Mouse (Mus musculus) spleen, adult 2 months (tissue): Measurements from ENCODE around the gene Plch1. TPM values are rescaled to one million over a fixed set of nuclear protein-coding genes. Genes with fewer than 3 reads are reported as not detected.

ENCODE experiments used
- DNase-seq, 2 experiments: peaks; one replicate each; pipeline versions ENCODE4 v3.0.0 to v3.0.0-alpha.2; 2012 to 2021; ENCODE audit warnings: low spot score in 2 of 2, low read depth in 1 of 2
- H3K27ac ChIP-seq: fragments of 200-500 bp; 2 replicates; pipeline ENCODE4 v1.5.1; 2012; ENCODE audit warnings: low read length, inconsistent platforms; ENCODE audit not compliant: insufficient read depth
- H3K27me3 ChIP-seq: fragments of 200-500 bp; 2 replicates; pipeline ENCODE4 v1.6.1; 2012; ENCODE audit warnings: mild to moderate bottlenecking, moderate library complexity, low read length, inconsistent platforms; ENCODE audit not compliant: control insufficient read depth, insufficient read depth
- H3K36me3 ChIP-seq: fragments of 200-500 bp; 2 replicates; pipeline ENCODE4 v1.6.1; 2012; ENCODE audit warnings: mild to moderate bottlenecking, low read length, inconsistent platforms; ENCODE audit not compliant: control insufficient read depth, insufficient read depth
- H3K4me1 ChIP-seq: fragments of 200-500 bp; 2 replicates; pipeline ENCODE4 v1.6.1; 2011; ENCODE audit warnings: inconsistent platforms; ENCODE audit not compliant: control insufficient read depth, insufficient read depth, insufficient read length
- H3K4me3 ChIP-seq: fragments of 200-500 bp; 2 replicates; pipeline ENCODE4 v1.5.1; 2011; ENCODE audit warnings: mild to moderate bottlenecking, inconsistent platforms; ENCODE audit not compliant: insufficient read depth, insufficient read length; ENCODE audit errors: extremely low read depth
- CTCF ChIP-seq: fragments of 200-500 bp; IDR thresholded peaks from 2 replicates; pipeline ENCODE4 v1.5.1; 2011; ENCODE audit warnings: mild to moderate bottlenecking, inconsistent platforms; ENCODE audit not compliant: insufficient read depth, insufficient read length, insufficient replicate concordance; ENCODE audit errors: extremely low read depth
- POLR2A ChIP-seq: fragments of 200-500 bp; IDR thresholded peaks from 2 replicates; pipeline ENCODE4 v1.6.1; 2011; ENCODE audit warnings: low read depth, low read length, inconsistent platforms
- WGBS: fragments of 180-500 bp; shearing (Covaris S2); methylation state at CpG from one replicate; pipeline ENCODE4 v1.1.7; 2018; 5-methylcytosine and 5-hydroxymethylcytosine counted together
- polyA plus RNA-seq: library from polyadenylated mRNA; depleted of rRNA; stranded (reverse); fragments of >200 nt; gene quantifications from 2 replicates; pipeline ENCODE4 v1.2.3, GENCODE M21; 2012

Plch1 gene
- polyA plus RNA-seq, 1 experiment: 0.02 TPM

GRCm38 (mm10) chr3:63837750-63838149 is 61.5 kb downstream of the Plch1 start:
- Histone ChIP-seq H3K36me3 (no peaks in the 10 kb centered on the region), H3K4me1 (no peaks in the 10 kb centered on the region), H3K4me3 (no peak overlapping the region), H3K27me3 (no peaks in the 10 kb centered on the region), H3K27ac (no peak overlapping the region)
- no peak for DNase-seq
- TF ChIP-seq CTCF: no peak
- no peak for TF ChIP-seq POLR2A

GRCm38 (mm10) chr3:63836937-63837632 is 62.2 kb downstream of the Plch1 start:
- Histone ChIP-seq H3K27me3 (no peaks in the 10 kb centered on the region), H3K4me3 (no peak overlapping the region), H3K4me1 (no peaks in the 10 kb centered on the region), H3K27ac (no peak overlapping the region), H3K36me3 (no peaks in the 10 kb centered on the region)
- 95% methylated on average over 8 of the region's 8 CpGs for WGBS
- DNase-seq: no peak
- TF ChIP-seq POLR2A: no peak
- no peak for TF ChIP-seq CTCF

GRCm38 (mm10) chr3:63835816-63836215 is 63.5 kb downstream of the Plch1 start:
- Histone ChIP-seq H3K36me3 (no peaks in the 10 kb centered on the region), H3K4me1 (no peaks in the 10 kb centered on the region), H3K27ac (no peak overlapping the region), H3K4me3 (no peak overlapping the region), H3K27me3 (no peaks in the 10 kb centered on the region)
- TF ChIP-seq POLR2A (no peak), CTCF (no peak)
- DNase-seq: no peak

- 68% methylated on average over 1 of the region's 1 CpGs for WGBS
- DNase-seq: no peak
- Histone ChIP-seq H3K4me3 (no peak overlapping the region), H3K4me1 (no peaks in the 10 kb centered on the region), H3K27ac (no peak overlapping the region), H3K27me3 (no peaks in the 10 kb centered on the region), H3K36me3 (no peaks in the 10 kb centered on the region)
- TF ChIP-seq CTCF (no peak), POLR2A (no peak)
Observed at GRCm38 (mm10) chr3:63823874-63824400, 75.3 kb downstream of the Plch1 start.

- TF ChIP-seq CTCF (no peak), POLR2A (no peak)
- Histone ChIP-seq H3K27me3 (no peaks in the 10 kb centered on the region), H3K27ac (no peak overlapping the region), H3K4me3 (no peak overlapping the region), H3K36me3 (no peaks in the 10 kb centered on the region), H3K4me1 (no peaks in the 10 kb centered on the region)
- no peak for DNase-seq
Observed at GRCm38 (mm10) chr3:63822631-63823030, 76.6 kb downstream of the Plch1 start.

- no peak overlapping the region for H3K4me3 ChIP-seq
- H3K36me3 ChIP-seq: no peaks in the 10 kb centered on the region
- DNase-seq: no peak
- 85% methylated on average over 3 of the region's 3 CpGs for WGBS
- no peak for TF ChIP-seq POLR2A
- TF ChIP-seq CTCF: no peak
- no peaks in the 10 kb centered on the region for H3K4me1 ChIP-seq
- H3K27ac ChIP-seq: no peak overlapping the region
- H3K27me3 ChIP-seq: no peaks in the 10 kb centered on the region
Observed at GRCm38 (mm10) chr3:63815131-63815530, 84.1 kb downstream of the Plch1 start.

- WGBS: 90% methylated on average over 1 of the region's 1 CpGs
- Histone ChIP-seq H3K4me1 (no peaks in the 10 kb centered on the region), H3K27ac (no peak overlapping the region), H3K36me3 (no peaks in the 10 kb centered on the region), H3K4me3 (no peak overlapping the region), H3K27me3 (no peaks in the 10 kb centered on the region)
- TF ChIP-seq CTCF (no peak), POLR2A (no peak)
- no peak for DNase-seq
Observed at GRCm38 (mm10) chr3:63814203-63814602, 85.1 kb downstream of the Plch1 start.
